9 mouse cellular contexts compared by ENCODE assay signal in the genomic region with DNA sequence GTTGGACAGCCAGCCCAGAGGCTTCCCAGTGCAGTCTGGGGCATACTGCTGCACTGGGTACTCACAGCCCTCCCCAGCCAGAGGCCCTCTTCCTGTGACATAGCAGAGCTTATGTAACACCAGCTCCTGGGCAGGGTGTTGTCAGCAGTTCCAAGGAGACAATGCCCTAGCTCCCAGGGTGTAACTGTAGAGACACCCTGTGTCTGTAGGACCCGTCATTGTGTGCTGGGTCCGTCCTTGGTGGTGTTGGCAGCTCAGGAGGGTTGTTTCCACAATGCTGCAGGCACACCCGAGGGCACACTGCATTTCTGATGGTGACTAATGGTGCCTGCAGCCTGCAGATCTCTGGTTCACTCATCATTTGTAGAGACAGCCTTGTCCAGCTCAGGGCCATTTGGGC. TPM values are rescaled to one million over a fixed set of nuclear protein-coding genes. Genes with fewer than 3 reads are reported as not detected.
DNase-seq lines count a peak whose midpoint lies in the region; ATAC-seq and TF ChIP-seq lines count a peak whose summit lies in the region.
"Had no signal": no experiment of that assay in that cellular context is flagged by ENCODE, and none has a peak within 500 bp of the region (broad histone marks: within the 10 kb centered on the region; RNA-seq: fewer than 3 reads in every experiment).

No protein-coding gene starts in this region.

- H3K27ac ChIP-seq in forebrain, embryonic 13.5 days, result 0 out of 2 replicates have a peak overlapping the region, but pooled peaks have one; percentile 3
- H3K27ac ChIP-seq in forebrain, postnatal 0 days (ENCODE audit: low read depth, low read length), result no peak overlapping the region
- H3K27ac ChIP-seq in embryonic facial prominence, embryonic 13.5 days, result peak overlapping the region; percentile 96; the same call in 1 of the 2 replicates

- no peak for DNase-seq in forebrain, postnatal 0 days
- DNase-seq in 3T3-L1 (ENCODE audit: low read depth, low spot score), result peak; percentile 77
- DNase-seq in lung, adult 2 months, result peak; percentile 44
- no peak for DNase-seq in retina, postnatal 1 day
- DNase-seq in gastrocnemius, postnatal 14 days, result no peak
- DNase-seq in cerebellum, postnatal 14 days, result no peak

- intact Hi-C loops in gastrocnemius, postnatal 14 days (cut with DNase I; ENCODE audit: low total_unique reads), result loop anchor here (5.0 kb wide), 2 partner anchors 105 to 705 kb away; no protein-coding TSS in a partner anchor

- no peaks in the 10 kb centered on the region for H3K9me3 ChIP-seq in forebrain, embryonic 13.5 days (replicated peaks)
- H3K9me3 ChIP-seq in forebrain, postnatal 0 days (ENCODE audit: low read length), result no peaks in the 10 kb centered on the region
- no peaks in the 10 kb centered on the region for H3K9me3 ChIP-seq in embryonic facial prominence, embryonic 13.5 days

- no peaks in the 10 kb centered on the region for H3K36me3 ChIP-seq in forebrain, embryonic 13.5 days (ENCODE audit: poor library complexity, severe bottlenecking)
- no peaks in the 10 kb centered on the region for H3K36me3 ChIP-seq in forebrain, postnatal 0 days (ENCODE audit: insufficient read depth)
- no peaks in the 10 kb centered on the region for H3K36me3 ChIP-seq in embryonic facial prominence, embryonic 13.5 days

- H3K27me3 ChIP-seq in forebrain, embryonic 13.5 days, result peaks cover 15% of the 10 kb centered on the region; the same call in 1 of the 2 replicates
- H3K27me3 ChIP-seq in forebrain, postnatal 0 days (ENCODE audit: insufficient read depth, low read length), result no peaks in the 10 kb centered on the region
- H3K27me3 ChIP-seq in embryonic facial prominence, embryonic 13.5 days, result no peaks in the 10 kb centered on the region; the same call in 1 of the 2 replicates

- no peak overlapping the region for H3K9ac ChIP-seq in forebrain, embryonic 13.5 days
- no peak overlapping the region for H3K9ac ChIP-seq in forebrain, postnatal 0 days
- no peak overlapping the region for H3K9ac ChIP-seq in embryonic facial prominence, embryonic 13.5 days

- no peak overlapping the region for H3K4me3 ChIP-seq in forebrain, embryonic 13.5 days
- no peak overlapping the region for H3K4me3 ChIP-seq in forebrain, postnatal 0 days (ENCODE audit: low read depth, low read length)
- H3K4me3 ChIP-seq in embryonic facial prominence, embryonic 13.5 days, result no peak overlapping the region
- H3K4me3 ChIP-seq in lung, adult 2 months (replicated peaks; ENCODE audit: extremely low read depth, low read depth, low read length), result no peak overlapping the region
- H3K4me3 ChIP-seq: erythroblast, embryonic 14.5 days had no signal

- H3K4me1 ChIP-seq in forebrain, embryonic 13.5 days, result peaks cover 62% of the 10 kb centered on the region
- H3K4me1 ChIP-seq in forebrain, postnatal 0 days (ENCODE audit: insufficient read depth), result peaks cover 14% of the 10 kb centered on the region
- H3K4me1 ChIP-seq in embryonic facial prominence, embryonic 13.5 days, result peaks cover 38% of the 10 kb centered on the region
- peaks cover 49% of the 10 kb centered on the region for H3K4me1 ChIP-seq in lung, adult 2 months (ENCODE audit: control insufficient read depth, insufficient read depth, low read length)

- TF ChIP-seq CTCF in forebrain, postnatal 0 days (IDR thresholded peaks at IDR 0.05; ENCODE audit: low read depth), result no peak
- no peak for TF ChIP-seq CTCF in lung, adult 2 months (IDR thresholded peaks at IDR 0.05; ENCODE audit: insufficient read depth, low read length)

- TF ChIP-seq POLR2A in lung, adult 2 months (IDR thresholded peaks at IDR 0.05; ENCODE audit: borderline replicate concordance, extremely low read depth, low read depth, low read length), result 0 out of 2 replicates have a peak, but pooled peaks have one; percentile 31

- WGBS in forebrain, embryonic 13.5 days, result 64% methylated on average over 3 of the region's 3 CpGs
- 63% methylated on average over 3 of the region's 3 CpGs for WGBS in forebrain, postnatal 0 days
- WGBS in embryonic facial prominence, embryonic 13.5 days, result 56% methylated on average over 3 of the region's 3 CpGs
- WGBS in lung, adult 2 months, result 9% methylated on average over 3 of the region's 3 CpGs

- no peak for ATAC-seq in forebrain, embryonic 13.5 days
- ATAC-seq in forebrain, postnatal 0 days, result no peak
- ATAC-seq in embryonic facial prominence, embryonic 13.5 days (ENCODE audit: insufficient number of reproducible peaks, insufficient read depth, low FRiP score, low TSS enrichment, low read depth), result no peak

- H3K4me2 ChIP-seq in forebrain, embryonic 13.5 days, result no peak overlapping the region
- no peak overlapping the region for H3K4me2 ChIP-seq in forebrain, postnatal 0 days (ENCODE audit: low read depth)
- H3K4me2 ChIP-seq in embryonic facial prominence, embryonic 13.5 days, result no peak overlapping the region

RNA-seq across cellular contexts. Expression of a gene that starts 24.8 kb away (rescaled TPM):
- polyA plus RNA-seq in forebrain, embryonic 13.5 days (2015; fragmentation: Nextera tagmentation; extraction: Ambion mirVana), result 45.4 and 53.9 TPM in 2 replicates
- 45.0 and 69.2 TPM in 2 replicates for total RNA-seq in forebrain, postnatal 0 days (2014; rRNA removed)
- polyA plus RNA-seq in forebrain, postnatal 0 days (2015; fragmentation: Nextera tagmentation; extraction: Ambion mirVana), result 35.0 and 41.4 TPM in 2 replicates
- polyA plus RNA-seq in embryonic facial prominence, embryonic 13.5 days (2015; fragmentation: Nextera tagmentation; extraction: Ambion mirVana), result 93.2 and 93.5 TPM in 2 replicates
- polyA plus RNA-seq in lung, adult 2 months (2012; rRNA removed), result 176 and 184 TPM in 2 replicates
- 10 to 100 TPM; 21.5 to 24.1 TPM for total RNA-seq in gastrocnemius, postnatal 14 days (2021)

RNA-seq across cellular contexts. Expression of a gene that starts 28.3 kb away (rescaled TPM):
- 133 and 157 TPM in 2 replicates for polyA plus RNA-seq in forebrain, embryonic 13.5 days (2015; fragmentation: Nextera tagmentation; extraction: Ambion mirVana)
- total RNA-seq in forebrain, postnatal 0 days (2014; rRNA removed), result 14.8 and 19.3 TPM in 2 replicates
- polyA plus RNA-seq in forebrain, postnatal 0 days (2015; fragmentation: Nextera tagmentation; extraction: Ambion mirVana), result 14.1 and 14.9 TPM in 2 replicates
- polyA plus RNA-seq in embryonic facial prominence, embryonic 13.5 days (2015; fragmentation: Nextera tagmentation; extraction: Ambion mirVana), result 124 and 131 TPM in 2 replicates
- 11.1 and 12.6 TPM in 2 replicates for polyA plus RNA-seq in lung, adult 2 months (2012; rRNA removed)
- total RNA-seq in gastrocnemius, postnatal 14 days (2021), result 1 to 10 TPM; 5.5 to 9.4 TPM

RNA-seq across cellular contexts. Expression of a gene that starts 52.0 kb away (rescaled TPM):
- polyA plus RNA-seq in forebrain, embryonic 13.5 days (2015; fragmentation: Nextera tagmentation; extraction: Ambion mirVana), result 355 and 357 TPM in 2 replicates
- 917 and 954 TPM in 2 replicates for total RNA-seq in forebrain, postnatal 0 days (2014; rRNA removed)
- polyA plus RNA-seq in forebrain, postnatal 0 days (2015; fragmentation: Nextera tagmentation; extraction: Ambion mirVana), result 702 and 718 TPM in 2 replicates
- 141 and 143 TPM in 2 replicates for polyA plus RNA-seq in embryonic facial prominence, embryonic 13.5 days (2015; fragmentation: Nextera tagmentation; extraction: Ambion mirVana)
- 35.8 and 51.4 TPM in 2 replicates for polyA plus RNA-seq in lung, adult 2 months (2012; rRNA removed)
- total RNA-seq in gastrocnemius, postnatal 14 days (2021), result 10 to 100 TPM; 47.1 to 54.4 TPM

Comparison
In these comparisons a context has a peak if more than half of its experiments do, and no peak if none do; other contexts are left out.
1. DNase-seq: peak in 3T3-L1 (single experiment) and lung, adult 2 months (single experiment); none in forebrain, postnatal 0 days (single experiment), retina, postnatal 1 day (single experiment), gastrocnemius, postnatal 14 days (single experiment) and cerebellum, postnatal 14 days (0 of 2).